Mouse (Mus musculus) cerebellum, adult 18-20 months (tissue): ENCODE measurements at regions not wholly inside any gene's neighbourhood (a gene's known extent, or its start where the extent isn't known, plus 50 kb on each side); places are given as distances from the start of the nearest gene placed in this dataset.
"Not testable (repeated sequence)": the region's sequence is repeated elsewhere in the genome, so short reads cannot be mapped to it uniquely, and the experiment has no call there.

ENCODE experiments used
- DNase-seq, 2 experiments: peaks; one replicate each; pipeline ENCODE4 v3.0.0; 2021

GRCm38 (mm10) chr14:74219761-74220160 is 420.9 kb upstream of the Htr2a start:
- DNase-seq: no peak

GRCm38 (mm10) chr14:74222093-74222492 is 418.5 kb upstream of the Htr2a start:
- no peak for DNase-seq

- DNase-seq: no peak
These were observed 411.0 kb upstream of the Htr2a start for GRCm38 (mm10) chr14:74229560-74230187.

- no peak for DNase-seq
These were observed 400.4 kb upstream of the Htr2a start for GRCm38 (mm10) chr14:74240212-74240611.

- no peak for DNase-seq
These were observed 391.3 kb upstream of the Htr2a start for GRCm38 (mm10) chr14:74249263-74249878.

- DNase-seq: no peak
These were observed 390.6 kb upstream of the Htr2a start for GRCm38 (mm10) chr14:74250021-74250420.

GRCm38 (mm10) chr14:74252189-74253145 is 388.2 kb upstream of the Htr2a start:
- DNase-seq: no peak

GRCm38 (mm10) chr14:74255000-74255399 is 385.6 kb upstream of the Htr2a start:
- DNase-seq: no peak

GRCm38 (mm10) chr14:74259437-74259836 is 381.2 kb upstream of the Htr2a start:
- DNase-seq: no peak

GRCm38 (mm10) chr14:74267086-74267485 is 373.6 kb upstream of the Htr2a start:
- no peak for DNase-seq

- DNase-seq: no peak
These were observed 346.1 kb upstream of the Htr2a start for GRCm38 (mm10) chr14:74294560-74294959.

- no peak for DNase-seq
These were observed 336.2 kb upstream of the Htr2a start for GRCm38 (mm10) chr14:74304483-74304882.

- DNase-seq: no peak
These were observed 333.8 kb upstream of the Htr2a start for GRCm38 (mm10) chr14:74306717-74307307.

GRCm38 (mm10) chr14:74309451-74309850 is 331.2 kb upstream of the Htr2a start:
- not testable (repeated sequence) for DNase-seq

- no peak for DNase-seq
These were observed 313.3 kb upstream of the Htr2a start for GRCm38 (mm10) chr14:74327291-74327690.

- DNase-seq: no peak
These were observed 289.9 kb upstream of the Htr2a start for GRCm38 (mm10) chr14:74350751-74351150.

GRCm38 (mm10) chr14:74352286-74352685 is 288.4 kb upstream of the Htr2a start:
- no peak for DNase-seq

GRCm38 (mm10) chr14:74358730-74359444 is 281.8 kb upstream of the Htr2a start:
- no peak for DNase-seq

GRCm38 (mm10) chr14:74359663-74360552 is 280.7 kb upstream of the Htr2a start:
- no peak for DNase-seq

GRCm38 (mm10) chr14:74384481-74384880 is 256.2 kb upstream of the Htr2a start:
- DNase-seq: no peak

GRCm38 (mm10) chr14:74392419-74392818 is 248.2 kb upstream of the Htr2a start:
- no peak for DNase-seq
